Mouse (Mus musculus) heart, embryonic 15.5 days (tissue): Measurements from ENCODE around the gene Lyst. TPM values are rescaled to one million over a fixed set of nuclear protein-coding genes. Genes with fewer than 3 reads are reported as not detected.
"Not testable (repeated sequence)": the region's sequence is repeated elsewhere in the genome, so short reads cannot be mapped to it uniquely, and the experiment has no call there.

Experiments
- ATAC-seq: fragments of 200-750 bp; cut with Nextera tagmentation; replicated peaks from 2 replicates; pipeline ENCODE4 v1.8.0; 2017; ENCODE audit warnings: low read depth, moderate TSS enrichment; ENCODE audit not compliant: insufficient number of reproducible peaks, insufficient read depth, low FRiP score
- H3K27ac ChIP-seq: fragments of 300-500 bp; sonication (generic); 2 replicates; pipeline ENCODE4 v1.5.1; 2015; ENCODE audit warnings: mild to moderate bottlenecking, inconsistent platforms
- H3K27me3 ChIP-seq: fragments of 300-500 bp; sonication (generic); 2 replicates; pipeline ENCODE4 v1.6.1; 2015; ENCODE audit warnings: inconsistent platforms
- H3K36me3 ChIP-seq: fragments of 300-500 bp; sonication (generic); 2 replicates; pipeline ENCODE4 v1.6.1; 2015; ENCODE audit warnings: mild to moderate bottlenecking, inconsistent platforms
- H3K4me1 ChIP-seq: fragments of 300-500 bp; sonication (generic); replicated peaks from 2 replicates; pipeline ENCODE4 v1.6.1; 2015; ENCODE audit warnings: inconsistent platforms
- H3K4me2 ChIP-seq: fragments of 300-500 bp; sonication (generic); 2 replicates; pipeline ENCODE4 v1.6.1; 2015; ENCODE audit warnings: inconsistent platforms, mild to moderate bottlenecking, moderate library complexity
- H3K4me3 ChIP-seq: fragments of 300-500 bp; sonication (generic); 2 replicates; pipeline ENCODE4 v1.5.1; 2015; ENCODE audit warnings: mild to moderate bottlenecking, inconsistent platforms
- H3K9ac ChIP-seq: fragments of 300-500 bp; sonication (generic); 2 replicates; pipeline ENCODE4 v1.6.1; 2015; ENCODE audit warnings: mild to moderate bottlenecking, inconsistent platforms
- H3K9me3 ChIP-seq: fragments of 300-500 bp; sonication (generic); replicated peaks from 2 replicates; pipeline ENCODE4 v1.6.1; 2016; ENCODE audit warnings: inconsistent platforms
- WGBS: fragments of 180-500 bp; shearing (Covaris S2); methylation state at CpG from one replicate; pipeline ENCODE4 v1.1.7; 2015; ENCODE audit warnings: mixed read lengths; 5-methylcytosine and 5-hydroxymethylcytosine counted together
- polyA plus RNA-seq: library from polyadenylated mRNA; unstranded; fragments of >200 nt; fragmentation: Nextera tagmentation; extraction: Ambion mirVana; gene quantifications from 2 replicates; pipeline ENCODE4 v1.2.1, GENCODE M21; 2015

The Lyst gene
- polyA plus RNA-seq, 1 experiment from 2014 or later, result 2.7 TPM

- 63% methylated on average over 6 of the region's 6 CpGs for WGBS
- Histone ChIP-seq H3K4me3 (no peak overlapping the region), H3K4me2 (no peak overlapping the region), H3K9ac (no peak overlapping the region), H3K4me1 (no peaks in the 10 kb centered on the region), H3K36me3 (peaks cover 3% of the 10 kb centered on the region; the same call in 1 of the 2 replicates), H3K9me3 (no peaks in the 10 kb centered on the region), H3K27ac (no peak overlapping the region), H3K27me3 (no peaks in the 10 kb centered on the region)
- ATAC-seq, result no peak
Measured at GRCm38 (mm10) chr13:13637981-13638380, 47.8 kb downstream of the Lyst start.

- peaks cover 3% of the 10 kb centered on the region; the same call in 1 of the 2 replicates for H3K36me3 ChIP-seq
- no peaks in the 10 kb centered on the region for H3K27me3 ChIP-seq
- no peak overlapping the region for H3K9ac ChIP-seq
- no peak overlapping the region for H3K27ac ChIP-seq
- H3K4me1 ChIP-seq, result no peaks in the 10 kb centered on the region
- 81% methylated on average over 4 of the region's 4 CpGs for WGBS
- H3K4me3 ChIP-seq, result no peak overlapping the region
- no peaks in the 10 kb centered on the region for H3K9me3 ChIP-seq
- no peak overlapping the region for H3K4me2 ChIP-seq
- no peak for ATAC-seq
Measured at GRCm38 (mm10) chr13:13638725-13639124, 48.5 kb downstream of the Lyst start.

- no peaks in the 10 kb centered on the region; the same call in 1 of the 2 replicates for H3K36me3 ChIP-seq
- no peaks in the 10 kb centered on the region for H3K9me3 ChIP-seq
- no peak overlapping the region for H3K9ac ChIP-seq
- H3K4me2 ChIP-seq, result no peak overlapping the region
- H3K4me3 ChIP-seq, result no peak overlapping the region
- no peaks in the 10 kb centered on the region for H3K4me1 ChIP-seq
- no peak for ATAC-seq
- 86% methylated on average over 3 of the region's 3 CpGs for WGBS
- no peaks in the 10 kb centered on the region for H3K27me3 ChIP-seq
- no peak overlapping the region for H3K27ac ChIP-seq
Measured at GRCm38 (mm10) chr13:13647296-13647695, 57.1 kb downstream of the Lyst start.

- no peak overlapping the region for H3K9ac ChIP-seq
Measured at GRCm38 (mm10) chr13:13655453-13655852, 65.3 kb downstream of the Lyst start.

GRCm38 (mm10) chr13:13666103-13666502, 75.9 kb downstream of the Lyst start:
- ATAC-seq, H3K4me2 ChIP-seq: not testable (repeated sequence)

More at GRCm38 (mm10) chr13:13655453-13655852, 65.3 kb downstream of the Lyst start:
- Histone ChIP-seq H3K4me2 (no peak overlapping the region), H3K4me3 (no peak overlapping the region), H3K9me3 (no peaks in the 10 kb centered on the region), H3K4me1 (no peaks in the 10 kb centered on the region), H3K27me3 (no peaks in the 10 kb centered on the region), H3K27ac (no peak overlapping the region), H3K36me3 (no peaks in the 10 kb centered on the region; the same call in 1 of the 2 replicates)
- ATAC-seq, result no peak
- 96% methylated on average over 3 of the region's 3 CpGs for WGBS

GRCm38 (mm10) chr13:13670669-13671068, 80.5 kb downstream of the Lyst start:
- Histone ChIP-seq H3K27me3 (no peaks in the 10 kb centered on the region), H3K4me3 (no peak overlapping the region), H3K36me3 (peaks cover 11% of the 10 kb centered on the region; the same call in 1 of the 2 replicates), H3K4me1 (no peaks in the 10 kb centered on the region), H3K9me3 (no peaks in the 10 kb centered on the region), H3K4me2 (no peak overlapping the region), H3K9ac (no peak overlapping the region), H3K27ac (no peak overlapping the region)
- ATAC-seq, result no peak
- 65% methylated on average over 5 of the region's 5 CpGs for WGBS

More at GRCm38 (mm10) chr13:13666103-13666502, 75.9 kb downstream of the Lyst start:
- whole genome bisulfite sequencing, result 73% methylated on average over 2 of the region's 2 CpGs
- peaks cover 11% of the 10 kb centered on the region; the same call in 1 of the 2 replicates for H3K36me3 ChIP-seq
- not testable (repeated sequence) for H3K27me3 ChIP-seq, H3K4me3 ChIP-seq, H3K27ac ChIP-seq, H3K4me1 ChIP-seq, H3K9ac ChIP-seq, H3K9me3 ChIP-seq

- Histone ChIP-seq H3K9me3 (no peaks in the 10 kb centered on the region), H3K4me2 (no peak overlapping the region), H3K27ac (no peak overlapping the region), H3K36me3 (peaks cover 11% of the 10 kb centered on the region; the same call in 1 of the 2 replicates), H3K4me3 (no peak overlapping the region), H3K4me1 (no peaks in the 10 kb centered on the region), H3K9ac (no peak overlapping the region), H3K27me3 (no peaks in the 10 kb centered on the region)
- 74% methylated on average over 6 of the region's 6 CpGs for WGBS
- no peak for ATAC-seq
Measured at GRCm38 (mm10) chr13:13671585-13672328, 81.6 kb downstream of the Lyst start.

- WGBS, result 60% methylated on average over 4 of the region's 4 CpGs
- H3K4me1 ChIP-seq, result no peaks in the 10 kb centered on the region
- ATAC-seq, result no peak
Measured at GRCm38 (mm10) chr13:13674669-13675343, 84.6 kb downstream of the Lyst start.

GRCm38 (mm10) chr13:13677871-13678270, 87.7 kb downstream of the Lyst start:
- Histone ChIP-seq H3K4me2 (no peak overlapping the region), H3K9ac (no peak overlapping the region), H3K27me3 (no peaks in the 10 kb centered on the region), H3K27ac (no peak overlapping the region), H3K36me3 (no peaks in the 10 kb centered on the region; the same call in 1 of the 2 replicates), H3K4me3 (no peak overlapping the region), H3K4me1 (no peaks in the 10 kb centered on the region), H3K9me3 (no peaks in the 10 kb centered on the region)
- WGBS, result 76% methylated on average over 8 of the region's 8 CpGs
- no peak for ATAC-seq

More at GRCm38 (mm10) chr13:13674669-13675343, 84.6 kb downstream of the Lyst start:
- Histone ChIP-seq H3K36me3 (peaks cover 9% of the 10 kb centered on the region; the same call in 1 of the 2 replicates), H3K9ac (no peak overlapping the region), H3K27ac (no peak overlapping the region), H3K9me3 (no peaks in the 10 kb centered on the region), H3K4me3 (no peak overlapping the region), H3K27me3 (no peaks in the 10 kb centered on the region), H3K4me2 (no peak overlapping the region)

- H3K27ac ChIP-seq, result no peak overlapping the region
- no peak overlapping the region for H3K4me2 ChIP-seq
- H3K9ac ChIP-seq, result no peak overlapping the region
- no peak overlapping the region for H3K4me3 ChIP-seq
- no peaks in the 10 kb centered on the region for H3K9me3 ChIP-seq
- H3K36me3 ChIP-seq, result no peaks in the 10 kb centered on the region; the same call in 1 of the 2 replicates
- no peaks in the 10 kb centered on the region for H3K4me1 ChIP-seq
- WGBS, result 39% methylated on average over 6 of the region's 6 CpGs
- H3K27me3 ChIP-seq, result no peaks in the 10 kb centered on the region
- no peak for ATAC-seq
Measured at GRCm38 (mm10) chr13:13681642-13682041, 91.4 kb downstream of the Lyst start.

- no peak for ATAC-seq
- Histone ChIP-seq H3K9me3 (no peaks in the 10 kb centered on the region), H3K36me3 (peaks cover 3% of the 10 kb centered on the region), H3K9ac (no peak overlapping the region), H3K4me1 (no peaks in the 10 kb centered on the region), H3K27ac (no peak overlapping the region), H3K27me3 (no peaks in the 10 kb centered on the region), H3K4me3 (no peak overlapping the region), H3K4me2 (no peak overlapping the region)
- WGBS, result 77% methylated on average over 5 of the region's 5 CpGs
Measured at GRCm38 (mm10) chr13:13703476-13703875, 113.3 kb downstream of the Lyst start.
